Mouse (Mus musculus) embryonic facial prominence, embryonic 14.5 days (tissue): ENCODE measurements around the gene Rnf19b. TPM values are rescaled to one million over a fixed set of nuclear protein-coding genes. Genes with fewer than 3 reads are reported as not detected.

Experiments used
- ATAC-seq: fragments of 200-750 bp; cut with Nextera tagmentation; 2 replicates; pipeline ENCODE4 v1.8.0; 2017; ENCODE audit warnings: low read depth, moderate number of reproducible peaks, moderate TSS enrichment
- DNase-seq: peaks from one replicate; pipeline ENCODE4 v3.0.0-alpha.2; 2015; ENCODE audit warnings: low spot score
- H3K27ac ChIP-seq: fragments of 300-500 bp; sonication (generic); replicated peaks from 2 replicates; pipeline ENCODE4 v1.5.1; 2014; ENCODE audit warnings: low read depth, mild to moderate bottlenecking, low read length, moderate library complexity
- H3K27me3 ChIP-seq: fragments of 300-500 bp; sonication (generic); replicated peaks from 2 replicates; pipeline ENCODE4 v1.6.1; 2014; ENCODE audit warnings: low read length; ENCODE audit not compliant: control insufficient read depth, insufficient read depth
- H3K36me3 ChIP-seq: fragments of 300-500 bp; sonication (generic); 2 replicates; pipeline ENCODE4 v1.6.1; 2014; ENCODE audit warnings: low read length, mixed read lengths; ENCODE audit not compliant: control insufficient read depth, insufficient read depth
- H3K4me1 ChIP-seq: fragments of 300-500 bp; sonication (generic); 2 replicates; pipeline ENCODE4 v1.6.1; 2014; ENCODE audit warnings: antibody characterized with exemption, low read length; ENCODE audit not compliant: control insufficient read depth, insufficient read depth
- H3K4me2 ChIP-seq: fragments of 300-500 bp; sonication (generic); 2 replicates; pipeline ENCODE4 v1.6.1; 2014; ENCODE audit warnings: low read depth, mild to moderate bottlenecking, low read length, moderate library complexity, mixed read lengths
- H3K4me3 ChIP-seq: fragments of 300-500 bp; sonication (generic); 2 replicates; pipeline ENCODE4 v1.5.1; 2014; ENCODE audit warnings: low read depth, mild to moderate bottlenecking, low read length
- H3K9ac ChIP-seq: fragments of 300-500 bp; sonication (generic); 2 replicates; pipeline ENCODE4 v1.6.1; 2014; ENCODE audit warnings: low read depth, mild to moderate bottlenecking, low read length, moderate library complexity, mixed read lengths
- H3K9me3 ChIP-seq: fragments of 300-500 bp; sonication (generic); 2 replicates; pipeline ENCODE4 v1.6.1; 2016; ENCODE audit warnings: low read length; ENCODE audit not compliant: control insufficient read depth
- WGBS: fragments of 180-500 bp; shearing (Covaris S2); extraction: QIAGEN DNeasy Blood & Tissue Kit; methylation state at CpG from one replicate; pipeline ENCODE4 v1.1.7; 2014; 5-methylcytosine and 5-hydroxymethylcytosine counted together
- polyA plus RNA-seq: library from polyadenylated mRNA; unstranded; fragments of >200 nt; fragmentation: Nextera tagmentation; extraction: Ambion mirVana; gene quantifications from 2 replicates; pipeline ENCODE4 v1.2.1, GENCODE M21; 2014

The Rnf19b gene
- polyA plus RNA-seq, 1 experiment from 2014 or later, result 11.3 TPM

GRCm38 (mm10) chr4:129113083-129113988, 55.3 kb downstream of the Rnf19b start:
- no peak overlapping the region for H3K9ac ChIP-seq
- no peak overlapping the region for H3K27ac ChIP-seq
- no peaks in the 10 kb centered on the region; the same call in 1 of the 2 replicates for H3K27me3 ChIP-seq
- no peak overlapping the region for H3K4me3 ChIP-seq
- 32% methylated on average over 28 of the region's 28 CpGs for WGBS
- H3K36me3 ChIP-seq, result no peaks in the 10 kb centered on the region
- no peak overlapping the region for H3K4me2 ChIP-seq
- ATAC-seq (peak; percentile 88), DNase-seq (peak; percentile 91)
- no peaks in the 10 kb centered on the region for H3K9me3 ChIP-seq
- H3K4me1 ChIP-seq, result no peaks in the 10 kb centered on the region; the same call in 1 of the 2 replicates

- no peaks in the 10 kb centered on the region for H3K36me3 ChIP-seq
- no peak overlapping the region for H3K9ac ChIP-seq
- 88% methylated on average over 8 of the region's 8 CpGs for WGBS
- no peak overlapping the region for H3K27ac ChIP-seq
- H3K4me3 ChIP-seq, result no peak overlapping the region
- no peaks in the 10 kb centered on the region for H3K9me3 ChIP-seq
- H3K27me3 ChIP-seq, result peaks cover 17% of the 10 kb centered on the region
- ATAC-seq, result no peak
- peaks cover 10% of the 10 kb centered on the region; the same call in 1 of the 2 replicates for H3K4me1 ChIP-seq
- no peak overlapping the region for H3K4me2 ChIP-seq
- DNase-seq, result no peak
Measured at GRCm38 (mm10) chr4:129116703-129117102, 58.6 kb downstream of the Rnf19b start.

GRCm38 (mm10) chr4:129117720-129118510, 59.8 kb downstream of the Rnf19b start:
- H3K27me3 ChIP-seq, result peaks cover 26% of the 10 kb centered on the region
- no peak overlapping the region for H3K9ac ChIP-seq
- DNase-seq (no peak), ATAC-seq (no peak)
- no peak overlapping the region for H3K4me3 ChIP-seq
- peaks cover 10% of the 10 kb centered on the region; the same call in 1 of the 2 replicates for H3K4me1 ChIP-seq
- H3K4me2 ChIP-seq, result no peak overlapping the region
- H3K9me3 ChIP-seq, result no peaks in the 10 kb centered on the region
- 88% methylated on average over 14 of the region's 14 CpGs for WGBS
- H3K27ac ChIP-seq, result no peak overlapping the region
- H3K36me3 ChIP-seq, result no peaks in the 10 kb centered on the region

GRCm38 (mm10) chr4:129119708-129120107, 61.6 kb downstream of the Rnf19b start:
- 66% methylated on average over 10 of the region's 10 CpGs for WGBS
- no peak for DNase-seq

GRCm38 (mm10) chr4:129120520-129121445, 62.7 kb downstream of the Rnf19b start:
- no peak overlapping the region for H3K27ac ChIP-seq
- peak overlapping the region; percentile 37 for H3K9ac ChIP-seq
- peak overlapping the region; percentile 47 for H3K4me3 ChIP-seq
- H3K4me2 ChIP-seq, result peak overlapping the region; percentile 97
- H3K27me3 ChIP-seq, result peaks cover 39% of the 10 kb centered on the region
- WGBS, result 0% methylated on average over 17 of the region's 59 CpGs
- no peaks in the 10 kb centered on the region for H3K9me3 ChIP-seq
- peaks cover 11% of the 10 kb centered on the region; the same call in 1 of the 2 replicates for H3K4me1 ChIP-seq
- DNase-seq (no peak), ATAC-seq (peak; percentile 42; the same call in 1 of the 2 replicates)
- no peaks in the 10 kb centered on the region for H3K36me3 ChIP-seq

More at GRCm38 (mm10) chr4:129119708-129120107, 61.6 kb downstream of the Rnf19b start:
- no peak overlapping the region for H3K27ac ChIP-seq
- H3K4me1 ChIP-seq, result peaks cover 10% of the 10 kb centered on the region; the same call in 1 of the 2 replicates
- no peak overlapping the region for H3K4me2 ChIP-seq
- no peak overlapping the region for H3K9ac ChIP-seq
- H3K4me3 ChIP-seq, result no peak overlapping the region
- H3K27me3 ChIP-seq, result peaks cover 39% of the 10 kb centered on the region
- no peak for ATAC-seq
- no peaks in the 10 kb centered on the region for H3K36me3 ChIP-seq
- H3K9me3 ChIP-seq, result no peaks in the 10 kb centered on the region

GRCm38 (mm10) chr4:129121569-129122086, 63.6 kb downstream of the Rnf19b start, which contains the start of gene Hpca:
TSS of gene Hpca (minus strand) at chr4:129122036.
- H3K27ac ChIP-seq, result no peak within 1 kb of the TSS
- H3K9ac ChIP-seq, result peak within 1 kb of the TSS; percentile 37
- peak within 1 kb of the TSS; percentile 47 for H3K4me3 ChIP-seq
- no peak for DNase-seq
- peaks cover 44% of the 10 kb centered on the region for H3K27me3 ChIP-seq
- 0 out of 2 replicates have a peak, but pooled peaks have one; percentile 15 for ATAC-seq
- H3K4me1 ChIP-seq, result peaks cover 17% of the 10 kb centered on the region; the same call in 1 of the 2 replicates
- no peaks in the 10 kb centered on the region for H3K9me3 ChIP-seq
- 0% methylated on average over 7 of the region's 17 CpGs for WGBS
- peak within 1 kb of the TSS; percentile 97 for H3K4me2 ChIP-seq
- no peaks in the 10 kb centered on the region for H3K36me3 ChIP-seq

- DNase-seq (no peak), ATAC-seq (no peak)
- peaks cover 17% of the 10 kb centered on the region; the same call in 1 of the 2 replicates for H3K4me1 ChIP-seq
- no peak overlapping the region for H3K4me2 ChIP-seq
- H3K36me3 ChIP-seq, result no peaks in the 10 kb centered on the region
- H3K9me3 ChIP-seq, result no peaks in the 10 kb centered on the region
- H3K9ac ChIP-seq, result no peak overlapping the region
- H3K4me3 ChIP-seq, result no peak overlapping the region
- no peak overlapping the region for H3K27ac ChIP-seq
- WGBS, result 23% methylated on average over 9 of the region's 9 CpGs
- peaks cover 44% of the 10 kb centered on the region for H3K27me3 ChIP-seq
Measured at GRCm38 (mm10) chr4:129122107-129122506, 64.0 kb downstream of the Rnf19b start.
